Mouse (Mus musculus) kidney, adult 2 months (tissue): ENCODE data around the gene Cpz.

Experiments
- CTCF ChIP-seq: fragments of 200-500 bp; conservative IDR thresholded peaks from 2 replicates; pipeline ENCODE4 v1.5.1; 2011; ENCODE audit warnings: low read depth, mild to moderate bottlenecking, control low read depth, low read length, moderate library complexity, mixed read lengths; ENCODE audit not compliant: insufficient read depth, insufficient read length
- POLR2A ChIP-seq: fragments of 200-500 bp; IDR thresholded peaks from one replicate; pipeline ENCODE4 v1.6.1; 2011; ENCODE audit warnings: low read depth, low read length, control low read depth

DNA sequence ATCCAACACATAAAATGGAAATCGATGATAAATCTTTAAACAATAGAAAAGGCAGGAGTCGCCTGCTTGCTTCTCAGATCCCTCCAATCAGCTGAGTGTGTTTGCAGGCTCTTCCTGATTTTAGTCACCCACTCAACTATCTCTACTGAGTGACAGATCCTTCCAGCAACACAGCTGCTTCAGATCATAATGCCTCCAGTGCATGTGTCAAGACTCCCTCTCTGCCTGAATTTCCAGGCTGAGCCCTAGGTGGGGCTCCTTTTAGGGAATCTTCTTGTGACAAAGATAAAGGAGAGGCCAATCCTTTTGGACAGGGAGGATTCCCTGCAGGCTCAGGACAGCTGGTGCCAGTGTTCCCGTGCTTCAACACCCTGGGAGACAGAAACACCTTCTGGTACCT is 67.2 kb downstream of the Cpz start:
- TF ChIP-seq CTCF (no peak), POLR2A (no peak)
